Mouse (Mus musculus) hindbrain, embryonic 14.5 days (tissue): ENCODE measurements around the gene Tiam2. TPM values are rescaled to one million over a fixed set of nuclear protein-coding genes. Genes with fewer than 3 reads are reported as not detected.
"Not testable (repeated sequence)": the region's sequence is repeated elsewhere in the genome, so short reads cannot be mapped to it uniquely, and the experiment has no call there.

Source experiments
- ATAC-seq: fragments of 200-750 bp; cut with Nextera tagmentation; 2 replicates; pipeline ENCODE4 v1.8.0; 2017; ENCODE audit warnings: moderate number of reproducible peaks, mild to moderate bottlenecking, moderate TSS enrichment, moderate library complexity; ENCODE audit not compliant: low FRiP score
- DNase-seq: peaks from one replicate; pipeline ENCODE4 v3.0.0-alpha.2; 2015; ENCODE audit warnings: low spot score
- H3K27ac ChIP-seq: fragments of 300-500 bp; sonication (generic); 2 replicates; pipeline ENCODE4 v1.5.1; 2014; ENCODE audit warnings: mild to moderate bottlenecking, moderate library complexity
- H3K27me3 ChIP-seq: fragments of 300-500 bp; sonication (generic); 2 replicates; pipeline ENCODE4 v1.6.1; 2014; ENCODE audit warnings: mild to moderate bottlenecking, low read length, mixed read lengths; ENCODE audit not compliant: control insufficient read depth, insufficient read depth
- H3K36me3 ChIP-seq: fragments of 300-500 bp; sonication (generic); replicated peaks from 2 replicates; pipeline ENCODE4 v1.6.1; 2014; ENCODE audit not compliant: control insufficient read depth, insufficient read depth
- H3K4me1 ChIP-seq: fragments of 300-500 bp; sonication (generic); replicated peaks from 2 replicates; pipeline ENCODE4 v1.6.1; 2014; ENCODE audit warnings: antibody characterized with exemption, low read length, mixed read lengths; ENCODE audit not compliant: control insufficient read depth, insufficient read depth
- H3K4me2 ChIP-seq: fragments of 300-500 bp; sonication (generic); replicated peaks from 2 replicates; pipeline ENCODE4 v1.6.1; 2014; ENCODE audit warnings: mild to moderate bottlenecking, moderate library complexity
- H3K4me3 ChIP-seq: fragments of 300-500 bp; sonication (generic); replicated peaks from 2 replicates; pipeline ENCODE4 v1.5.1; 2014; ENCODE audit warnings: mild to moderate bottlenecking, low read length
- H3K9ac ChIP-seq: fragments of 300-500 bp; sonication (generic); 2 replicates; pipeline ENCODE4 v1.6.1; 2014
- H3K9me3 ChIP-seq: fragments of 300-500 bp; sonication (generic); 2 replicates; pipeline ENCODE4 v1.6.1; 2016; ENCODE audit warnings: low read length; ENCODE audit not compliant: control insufficient read depth
- WGBS: fragments of 180-500 bp; shearing (Covaris S2); extraction: QIAGEN DNeasy Blood & Tissue Kit; methylation state at CpG from one replicate; pipeline ENCODE4 v1.1.7; 2014; 5-methylcytosine and 5-hydroxymethylcytosine counted together
- polyA plus RNA-seq: library from polyadenylated mRNA; unstranded; fragments of >200 nt; fragmentation: Nextera tagmentation; extraction: Ambion mirVana; gene quantifications from 2 replicates; pipeline ENCODE4 v1.2.1, GENCODE M21; 2014

Gene Tiam2
- polyA plus RNA-seq, 1 experiment from 2014 or later, result 6.3 TPM

DNA sequence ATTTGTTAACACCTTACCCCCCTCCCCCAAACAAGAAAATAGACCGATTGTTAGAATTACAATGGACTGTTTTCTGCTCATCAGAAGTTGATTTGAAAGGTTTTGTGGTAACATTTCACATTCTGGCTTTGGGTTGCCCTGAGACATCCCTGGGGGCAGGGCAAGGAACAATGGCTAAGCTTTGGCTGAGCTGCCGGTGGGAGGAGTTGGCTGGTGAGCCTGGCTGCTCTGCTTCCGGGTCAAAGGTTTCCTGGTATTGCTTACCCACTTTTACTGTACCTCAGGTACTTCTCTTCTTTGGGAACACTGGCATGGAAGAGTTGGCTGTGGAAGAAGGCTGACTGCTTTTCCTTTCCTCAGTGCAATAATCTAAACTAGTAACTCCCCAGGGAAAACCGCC, 25.3 kb downstream of the Tiam2 start:
- H3K36me3 ChIP-seq, result no peaks in the 10 kb centered on the region
- H3K9ac ChIP-seq, result no peak overlapping the region
- no peak for ATAC-seq
- no peaks in the 10 kb centered on the region for H3K9me3 ChIP-seq
- WGBS, result 60% methylated on average over 4 of the region's 4 CpGs
- no peak overlapping the region for H3K27ac ChIP-seq
- no peak overlapping the region for H3K4me3 ChIP-seq
- H3K4me2 ChIP-seq, result no peak overlapping the region
- H3K4me1 ChIP-seq, result no peaks in the 10 kb centered on the region
- DNase-seq, result no peak
- H3K27me3 ChIP-seq, result no peaks in the 10 kb centered on the region

GRCm38 (mm10) chr17:3353141-3353540, 26.8 kb downstream of the Tiam2 start:
- H3K9ac ChIP-seq, H3K27me3 ChIP-seq, H3K27ac ChIP-seq, H3K4me2 ChIP-seq, H3K4me3 ChIP-seq, DNase-seq, H3K9me3 ChIP-seq, ATAC-seq, H3K4me1 ChIP-seq, H3K36me3 ChIP-seq: not testable (repeated sequence)
- WGBS, result 97% methylated on average over 7 of the region's 10 CpGs

- DNase-seq (no peak), ATAC-seq (no peak)
- Histone ChIP-seq H3K27me3 (no peaks in the 10 kb centered on the region), H3K4me2 (no peak overlapping the region), H3K36me3 (no peaks in the 10 kb centered on the region), H3K27ac (no peak overlapping the region), H3K9me3 (no peaks in the 10 kb centered on the region), H3K9ac (no peak overlapping the region), H3K4me1 (no peaks in the 10 kb centered on the region; the same call in 1 of the 2 replicates), H3K4me3 (no peak overlapping the region)
- 65% methylated on average over 3 of the region's 3 CpGs for whole genome bisulfite sequencing
Observed at GRCm38 (mm10) chr17:3354856-3355255, 28.5 kb downstream of the Tiam2 start.

DNA sequence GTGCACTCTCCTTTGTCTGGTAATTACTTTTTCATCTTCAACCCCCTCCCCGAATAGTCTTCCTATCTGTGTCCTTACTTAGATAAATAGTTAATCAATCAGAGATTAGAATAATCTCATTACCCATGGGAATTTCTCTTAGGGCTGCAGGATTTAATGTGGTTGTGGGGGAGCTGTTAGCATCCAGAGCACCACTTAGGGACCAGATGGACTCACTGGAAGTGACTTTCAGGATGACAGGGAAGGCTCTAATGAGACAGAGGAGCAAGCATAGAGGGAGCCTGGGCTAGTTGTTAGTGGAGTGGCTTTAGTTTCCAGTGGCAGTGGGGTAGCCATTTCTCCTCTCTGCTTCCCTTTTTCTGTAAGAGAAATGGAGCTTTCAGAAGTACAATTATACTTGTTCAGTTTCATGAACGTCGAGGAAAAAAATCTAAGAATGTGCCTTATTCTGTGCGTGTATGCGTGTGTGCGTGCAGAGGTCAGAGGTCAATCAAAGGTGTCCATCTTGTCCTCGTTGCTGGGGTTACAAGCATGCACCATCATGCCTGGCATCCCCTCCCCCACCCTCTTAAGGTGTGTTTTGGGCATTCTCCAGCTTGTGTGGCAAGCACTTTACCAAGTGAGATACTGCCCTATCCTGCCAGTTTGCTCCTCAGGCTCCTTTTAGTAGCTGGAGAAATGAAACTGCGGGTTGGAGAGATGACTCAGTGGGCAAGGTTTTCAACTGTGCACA, 30.4 kb downstream of the Tiam2 start:
- H3K36me3 ChIP-seq, result no peaks in the 10 kb centered on the region
- H3K27me3 ChIP-seq, result no peaks in the 10 kb centered on the region
- no peak overlapping the region for H3K4me2 ChIP-seq
- no peaks in the 10 kb centered on the region; the same call in 1 of the 2 replicates for H3K4me1 ChIP-seq
- no peak overlapping the region for H3K9ac ChIP-seq
- no peak overlapping the region for H3K4me3 ChIP-seq
- no peaks in the 10 kb centered on the region for H3K9me3 ChIP-seq
- no peak for ATAC-seq
- H3K27ac ChIP-seq, result no peak overlapping the region
- 74% methylated on average over 8 of the region's 8 CpGs for WGBS
- no peak for DNase-seq

- 13% methylated on average over 1 of the region's 1 CpGs for WGBS
- ATAC-seq, result no peak
Observed at GRCm38 (mm10) chr17:3360236-3360635, 33.9 kb downstream of the Tiam2 start.

GRCm38 (mm10) chr17:3361751-3362150, 35.4 kb downstream of the Tiam2 start:
- no peak overlapping the region for H3K4me3 ChIP-seq
- ATAC-seq (no peak), DNase-seq (no peak)
- H3K36me3 ChIP-seq, result no peaks in the 10 kb centered on the region
- no peak overlapping the region for H3K27ac ChIP-seq
- H3K27me3 ChIP-seq, result no peaks in the 10 kb centered on the region
- H3K4me1 ChIP-seq, result no peaks in the 10 kb centered on the region; the same call in none of the 2 replicates
- 80% methylated on average over 2 of the region's 2 CpGs for WGBS
- H3K4me2 ChIP-seq, result no peak overlapping the region
- H3K9me3 ChIP-seq, result no peaks in the 10 kb centered on the region
- no peak overlapping the region for H3K9ac ChIP-seq

More at GRCm38 (mm10) chr17:3360236-3360635, 33.9 kb downstream of the Tiam2 start:
- H3K4me2 ChIP-seq, result no peak overlapping the region
- H3K4me1 ChIP-seq, result no peaks in the 10 kb centered on the region; the same call in none of the 2 replicates
- no peak overlapping the region for H3K4me3 ChIP-seq
- DNase-seq, result no peak
- no peaks in the 10 kb centered on the region for H3K27me3 ChIP-seq
- H3K9ac ChIP-seq, result no peak overlapping the region
- no peaks in the 10 kb centered on the region for H3K36me3 ChIP-seq
- H3K27ac ChIP-seq, result no peak overlapping the region
- no peaks in the 10 kb centered on the region for H3K9me3 ChIP-seq

- ATAC-seq (no peak), DNase-seq (no peak)
- H3K4me2 ChIP-seq, result no peak overlapping the region
- H3K36me3 ChIP-seq, result no peaks in the 10 kb centered on the region
- no peak overlapping the region for H3K4me3 ChIP-seq
- H3K27me3 ChIP-seq, result no peaks in the 10 kb centered on the region
- H3K4me1 ChIP-seq, result no peaks in the 10 kb centered on the region; the same call in 1 of the 2 replicates
- no peaks in the 10 kb centered on the region for H3K9me3 ChIP-seq
- no peak overlapping the region for H3K9ac ChIP-seq
- H3K27ac ChIP-seq, result no peak overlapping the region
- WGBS, result 47% methylated on average over 2 of the region's 2 CpGs
Observed at GRCm38 (mm10) chr17:3363216-3363615, 36.8 kb downstream of the Tiam2 start.

DNA sequence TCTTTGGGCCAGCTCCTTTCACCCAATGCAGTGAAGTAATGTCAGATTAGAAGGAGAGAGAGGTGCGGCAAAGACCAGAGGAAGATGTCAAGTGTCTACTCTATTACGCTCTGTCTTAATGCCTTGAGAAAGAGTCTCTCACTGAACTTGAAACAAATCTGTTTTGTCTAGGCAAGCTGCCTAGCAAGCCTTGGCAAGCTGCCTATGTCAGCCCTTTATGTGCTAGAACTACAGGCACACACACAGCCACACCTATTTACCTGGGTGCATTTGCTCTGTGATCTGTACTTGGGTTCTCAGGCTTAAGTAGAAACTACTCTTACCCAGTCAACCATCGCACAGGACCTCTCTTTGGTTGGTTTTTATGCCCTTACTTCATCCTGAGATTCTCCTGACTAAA, 40.4 kb downstream of the Tiam2 start:
- DNase-seq, result no peak
- 85% methylated on average over 3 of the region's 3 CpGs for WGBS
- no peak overlapping the region for H3K9ac ChIP-seq
- no peak overlapping the region for H3K4me2 ChIP-seq
- no peaks in the 10 kb centered on the region; the same call in 1 of the 2 replicates for H3K4me1 ChIP-seq
- ATAC-seq, result no peak
- no peaks in the 10 kb centered on the region for H3K36me3 ChIP-seq
- no peaks in the 10 kb centered on the region for H3K27me3 ChIP-seq
- no peak overlapping the region for H3K27ac ChIP-seq
- H3K9me3 ChIP-seq, result no peaks in the 10 kb centered on the region
- no peak overlapping the region for H3K4me3 ChIP-seq

DNA sequence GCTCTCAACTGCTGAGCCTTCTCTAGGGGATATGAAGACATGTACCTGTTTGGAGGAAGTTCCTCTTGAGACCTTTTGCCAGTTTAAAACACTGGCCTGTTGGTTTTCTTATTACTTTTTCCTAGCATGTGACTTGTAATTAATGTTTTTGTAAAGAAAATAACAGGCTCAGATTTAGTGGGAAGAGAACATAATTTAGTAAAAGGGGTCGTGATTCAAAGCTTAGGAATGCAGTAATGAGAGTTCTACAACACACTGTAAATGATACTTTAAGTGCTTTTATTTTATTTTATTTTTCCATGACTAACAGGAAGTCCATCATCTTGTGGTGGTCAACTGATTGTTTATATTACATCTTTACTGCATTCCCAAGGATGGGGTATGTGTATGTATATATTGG, 42.0 kb downstream of the Tiam2 start:
- no peak for ATAC-seq
- no peak overlapping the region for H3K4me3 ChIP-seq
- H3K9ac ChIP-seq, result no peak overlapping the region
- H3K27me3 ChIP-seq, result no peaks in the 10 kb centered on the region
- WGBS, result 83% methylated on average over 1 of the region's 1 CpGs
- H3K27ac ChIP-seq, result no peak overlapping the region
- H3K9me3 ChIP-seq, result no peaks in the 10 kb centered on the region
- H3K4me2 ChIP-seq, result no peak overlapping the region
- no peaks in the 10 kb centered on the region for H3K4me1 ChIP-seq
- DNase-seq, result no peak
- H3K36me3 ChIP-seq, result no peaks in the 10 kb centered on the region
